Mouse (Mus musculus): ENCODE results near the gene Tlr9.

Gene Tlr9

DNA sequence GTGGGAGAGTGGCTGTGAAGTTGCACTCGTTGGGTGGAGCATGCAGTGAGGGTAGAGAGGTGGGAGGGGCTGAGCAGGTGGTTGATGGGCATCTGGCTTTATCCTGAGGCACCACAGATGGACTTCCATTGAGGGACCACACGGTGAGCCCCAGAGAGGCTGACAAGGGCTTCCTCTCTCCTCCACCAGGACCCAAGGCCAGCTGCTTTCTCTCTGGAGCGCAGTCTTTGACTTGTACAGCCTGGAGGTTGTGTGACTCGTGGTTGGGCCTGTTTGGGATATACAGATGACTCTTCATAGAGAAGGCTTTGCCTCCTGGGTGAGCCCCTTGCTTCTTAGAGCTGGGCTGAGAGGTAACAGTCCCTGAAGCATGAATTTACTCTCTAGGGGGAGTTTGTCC, 46.0 kb downstream of the Tlr9 start:
- in situ Hi-C loops (cut with MseI, MboI): no loop called here

DNA sequence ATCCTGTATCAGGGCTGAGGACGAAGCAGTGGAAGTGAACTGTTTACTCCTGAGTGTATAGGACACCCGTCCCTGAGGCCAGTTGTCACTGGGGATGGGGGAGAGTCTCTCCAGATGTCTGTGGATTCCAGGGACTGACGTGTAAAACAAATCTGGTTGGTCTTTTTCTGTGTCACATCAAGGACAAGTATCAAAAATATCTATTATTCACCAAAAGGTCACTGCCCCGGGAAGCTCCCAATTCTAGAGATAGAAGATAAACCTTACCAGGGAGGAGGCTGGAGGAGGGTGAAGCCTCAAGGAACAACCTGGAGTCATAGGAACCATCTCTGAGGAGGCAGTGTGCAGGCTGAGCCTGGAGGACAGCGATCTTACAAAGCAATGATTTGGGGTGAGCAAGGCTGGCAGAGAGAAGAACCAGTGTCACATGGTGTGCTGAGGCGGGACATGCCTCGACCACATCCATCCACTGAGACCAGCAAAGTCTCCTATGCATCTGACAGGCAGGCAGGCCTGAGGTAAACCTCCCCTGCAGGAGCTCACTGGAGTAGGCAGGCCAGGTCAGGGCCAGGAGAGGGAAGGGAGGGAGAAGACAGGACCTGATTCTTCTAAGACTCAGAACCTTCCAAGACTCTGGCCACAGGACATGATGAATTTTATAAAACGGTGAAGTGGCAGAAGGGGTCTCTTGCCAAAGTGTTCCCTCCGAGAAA, 46.8 kb downstream of the Tlr9 start:
- in situ Hi-C loops (cut with MseI, MboI): no loop called here

DNA sequence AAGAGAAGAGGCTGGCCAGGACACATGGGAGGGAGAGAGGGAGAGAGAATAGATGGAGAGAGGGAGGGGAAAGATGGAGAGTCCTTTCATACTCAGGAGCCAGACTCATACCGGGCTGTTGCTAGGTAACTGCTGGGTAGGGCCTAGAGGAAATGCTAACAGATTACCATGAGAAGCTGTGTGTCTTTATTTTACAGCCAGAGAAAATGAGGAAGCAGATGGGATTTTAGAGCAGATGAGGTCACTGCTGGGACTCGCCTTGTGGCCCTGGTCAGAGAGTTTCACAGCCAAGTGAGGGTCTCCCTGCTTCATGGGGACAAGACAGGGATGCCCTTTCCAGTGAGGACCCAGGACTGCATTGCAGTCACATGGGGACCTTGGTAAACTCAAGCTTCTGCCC, 47.5 kb downstream of the Tlr9 start:
- in situ Hi-C loops (cut with MseI, MboI): no loop called here

DNA sequence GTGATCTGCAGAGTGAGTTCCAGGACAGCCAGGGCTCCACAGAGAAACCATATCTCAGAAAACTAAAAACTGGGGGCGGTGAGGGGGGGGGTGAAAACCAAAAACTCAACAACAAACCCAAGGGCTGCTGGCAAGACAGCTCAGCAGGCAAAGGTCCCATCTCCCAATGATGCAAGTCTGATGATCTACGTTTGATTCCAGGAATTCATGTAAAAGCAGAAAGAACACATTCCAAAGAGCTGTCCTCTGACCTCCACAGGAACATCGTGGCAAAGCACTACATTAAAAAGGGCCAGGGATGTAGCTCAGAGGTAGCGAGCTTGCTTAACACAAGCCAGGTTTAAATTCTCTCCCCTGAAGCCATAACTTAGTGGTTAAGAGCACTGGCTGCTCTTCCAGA, 48.3 kb downstream of the Tlr9 start:
- in situ Hi-C loops (cut with MseI, MboI): no loop called here

DNA sequence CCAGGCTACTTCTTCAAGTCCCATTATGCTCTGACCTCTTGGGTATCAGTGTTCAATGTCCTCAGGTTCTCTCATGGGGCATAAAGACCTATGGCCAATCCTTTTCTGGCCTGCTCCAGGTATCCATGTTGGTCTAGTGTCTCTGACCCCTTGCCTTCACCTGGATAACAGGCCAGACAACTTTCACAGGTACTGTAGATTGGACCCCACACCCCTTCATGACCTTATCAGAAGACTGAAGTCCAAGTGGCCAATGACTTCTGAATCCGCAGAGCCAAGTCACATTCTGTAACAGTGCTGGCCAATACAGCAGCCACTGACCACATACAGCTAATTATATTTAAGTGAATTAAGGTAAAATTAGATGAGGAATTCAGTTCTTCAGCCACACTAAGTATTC, 49.9 kb downstream of the Tlr9 start:
- in situ Hi-C loops (cut with MseI, MboI): no loop called here

DNA sequence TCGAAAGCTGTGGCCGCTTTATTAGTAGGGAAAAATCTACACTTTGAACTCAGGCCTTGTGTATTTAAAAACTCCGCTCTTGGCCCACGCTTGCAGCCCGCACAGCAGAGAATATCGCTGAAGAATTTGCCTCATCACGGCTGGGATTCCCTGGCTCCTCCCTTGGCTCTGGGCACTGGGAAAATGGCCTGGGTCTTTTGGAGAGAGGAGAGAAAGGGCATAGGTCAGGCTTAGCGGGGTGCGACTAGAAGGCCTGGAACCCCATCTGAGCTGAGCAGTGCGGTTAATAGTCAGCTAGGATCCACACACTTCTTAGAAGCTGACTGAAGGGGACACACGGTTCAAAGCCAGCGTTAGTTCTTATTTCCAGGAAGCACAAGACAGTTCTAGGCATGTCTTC, 50.9 kb downstream of the Tlr9 start:
- in situ Hi-C loops (cut with MseI, MboI): no loop called here

DNA sequence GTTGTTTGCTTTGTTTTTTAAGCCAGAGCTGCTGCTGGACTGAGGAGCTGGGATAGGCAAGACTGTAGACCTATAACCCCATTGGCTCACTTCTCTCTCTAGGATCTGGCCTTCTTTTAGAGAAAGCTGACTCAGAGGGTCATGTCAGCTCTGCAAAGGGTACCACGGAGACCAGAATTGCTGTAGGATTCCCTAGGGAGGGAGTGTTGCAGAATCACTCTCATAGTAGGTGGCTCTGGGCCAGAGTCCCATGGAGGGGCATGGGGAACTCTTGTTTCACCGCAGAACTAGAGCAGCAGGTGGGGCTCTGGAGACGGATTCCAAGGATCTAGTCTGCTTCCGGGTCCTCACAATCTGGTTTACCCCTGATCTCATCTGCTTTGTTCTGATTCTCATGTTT, 51.4 kb downstream of the Tlr9 start:
- in situ Hi-C loops (cut with MseI, MboI): no loop called here

DNA sequence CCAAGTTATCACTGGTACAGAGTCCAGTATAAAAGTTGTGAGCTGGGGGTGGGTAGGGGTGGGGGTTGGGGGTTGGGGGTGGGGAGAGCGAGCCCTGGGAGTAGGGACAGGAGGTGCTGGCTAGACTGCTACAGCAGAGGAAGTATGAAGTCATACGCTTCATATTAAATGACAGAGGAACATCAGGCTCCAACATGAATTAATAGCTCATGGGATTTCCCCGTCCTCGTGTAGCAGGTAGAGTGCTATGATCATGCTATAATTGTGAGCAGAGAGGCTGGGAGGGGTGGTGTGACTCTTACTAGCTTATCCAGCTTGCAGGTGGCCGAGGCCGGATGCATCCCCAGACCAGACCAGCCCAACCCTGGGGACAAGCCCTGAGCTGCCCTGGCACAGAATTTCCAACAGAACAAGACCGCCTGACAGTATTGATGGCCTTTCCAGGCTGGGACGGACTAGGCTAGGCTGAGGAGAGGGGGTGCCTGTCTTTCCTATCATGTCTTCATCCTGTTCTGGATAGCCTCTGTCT, 52.3 kb downstream of the Tlr9 start:
- in situ Hi-C loops (cut with MseI, MboI): no loop called here

DNA sequence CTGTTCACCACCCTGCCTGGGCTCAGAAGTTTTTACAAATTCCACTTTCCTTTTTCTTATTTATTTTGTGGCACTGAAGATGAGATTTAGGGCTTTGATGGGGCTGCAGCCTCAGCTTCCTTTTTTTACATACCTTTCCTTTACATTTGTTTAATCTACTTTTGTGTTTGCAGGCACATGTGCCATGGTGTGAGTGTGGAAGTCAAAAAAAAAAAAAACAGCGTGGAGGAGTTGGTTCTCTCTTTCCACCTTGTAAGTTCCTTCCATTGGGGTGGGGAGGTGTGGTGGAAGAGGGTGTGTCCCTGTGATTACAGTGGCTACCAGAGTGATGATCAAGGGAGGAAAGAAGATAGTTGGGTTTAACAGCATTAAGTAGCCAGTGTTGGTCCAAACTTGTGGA, 53.4 kb downstream of the Tlr9 start:
- in situ Hi-C loops (cut with MseI, MboI): no loop called here

All from mouse trophoblast stem cell (cell line).